Mouse (Mus musculus) spleen, adult 2 months (tissue): ENCODE data around the gene P3h4. TPM values are rescaled to one million over a fixed set of nuclear protein-coding genes. Genes with fewer than 3 reads are reported as not detected.

Source experiments
- DNase-seq, 2 experiments: peaks; one replicate each; pipeline versions ENCODE4 v3.0.0 to v3.0.0-alpha.2; 2012 to 2021; ENCODE audit warnings: low spot score in 2 of 2, low read depth in 1 of 2
- H3K27ac ChIP-seq: fragments of 200-500 bp; 2 replicates; pipeline ENCODE4 v1.5.1; 2012; ENCODE audit warnings: low read length, inconsistent platforms; ENCODE audit not compliant: insufficient read depth
- H3K27me3 ChIP-seq: fragments of 200-500 bp; 2 replicates; pipeline ENCODE4 v1.6.1; 2012; ENCODE audit warnings: mild to moderate bottlenecking, moderate library complexity, low read length, inconsistent platforms; ENCODE audit not compliant: control insufficient read depth, insufficient read depth
- H3K36me3 ChIP-seq: fragments of 200-500 bp; 2 replicates; pipeline ENCODE4 v1.6.1; 2012; ENCODE audit warnings: mild to moderate bottlenecking, low read length, inconsistent platforms; ENCODE audit not compliant: control insufficient read depth, insufficient read depth
- H3K4me1 ChIP-seq: fragments of 200-500 bp; 2 replicates; pipeline ENCODE4 v1.6.1; 2011; ENCODE audit warnings: inconsistent platforms; ENCODE audit not compliant: control insufficient read depth, insufficient read depth, insufficient read length
- H3K4me3 ChIP-seq: fragments of 200-500 bp; 2 replicates; pipeline ENCODE4 v1.5.1; 2011; ENCODE audit warnings: mild to moderate bottlenecking, inconsistent platforms; ENCODE audit not compliant: insufficient read depth, insufficient read length; ENCODE audit errors: extremely low read depth
- CTCF ChIP-seq: fragments of 200-500 bp; IDR thresholded peaks from 2 replicates; pipeline ENCODE4 v1.5.1; 2011; ENCODE audit warnings: mild to moderate bottlenecking, inconsistent platforms; ENCODE audit not compliant: insufficient read depth, insufficient read length, insufficient replicate concordance; ENCODE audit errors: extremely low read depth
- POLR2A ChIP-seq: fragments of 200-500 bp; IDR thresholded peaks from 2 replicates; pipeline ENCODE4 v1.6.1; 2011; ENCODE audit warnings: low read depth, low read length, inconsistent platforms
- WGBS: fragments of 180-500 bp; shearing (Covaris S2); methylation state at CpG from one replicate; pipeline ENCODE4 v1.1.7; 2018; 5-methylcytosine and 5-hydroxymethylcytosine counted together
- polyA plus RNA-seq: library from polyadenylated mRNA; depleted of rRNA; stranded (reverse); fragments of >200 nt; gene quantifications from 2 replicates; pipeline ENCODE4 v1.2.3, GENCODE M21; 2012

The P3h4 gene
- polyA plus RNA-seq, 1 experiment: 6.7 TPM

GRCm38 (mm10) chr11:100402682-100403081 lies 12.0 kb downstream of the P3h4 start:
- Histone ChIP-seq H3K4me1 (no peaks in the 10 kb centered on the region; the same call in 1 of the 2 replicates), H3K4me3 (no peak overlapping the region), H3K27ac (no peak overlapping the region), H3K27me3 (no peaks in the 10 kb centered on the region), H3K36me3 (no peaks in the 10 kb centered on the region)
- TF ChIP-seq CTCF (no peak), POLR2A (no peak)
- DNase-seq: no peak
- 83% methylated on average over 2 of the region's 2 CpGs for WGBS

DNA sequence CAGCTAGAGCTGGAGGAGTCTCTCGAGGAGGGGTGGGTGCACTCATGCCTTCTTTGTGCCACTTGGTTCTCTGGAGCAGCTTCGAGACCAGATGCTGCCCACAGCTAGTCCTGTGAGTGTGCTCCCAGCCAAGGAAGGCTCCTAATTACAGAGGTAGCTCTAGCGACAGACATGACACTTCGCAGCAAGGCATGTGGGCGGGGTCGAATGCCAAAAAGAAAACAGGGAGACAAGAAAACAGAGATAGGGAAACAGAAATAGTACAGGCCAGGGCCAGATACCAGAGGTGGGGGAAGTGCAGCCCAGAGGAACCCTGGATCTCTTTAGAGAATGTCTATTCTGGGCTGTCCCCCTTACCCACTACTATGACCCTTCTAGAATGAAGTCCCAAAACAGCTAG lies 12.4 kb downstream of the P3h4 start:
- no peak for DNase-seq
- Histone ChIP-seq H3K27ac (no peak overlapping the region), H3K27me3 (no peaks in the 10 kb centered on the region), H3K4me3 (no peak overlapping the region), H3K4me1 (no peaks in the 10 kb centered on the region; the same call in 1 of the 2 replicates), H3K36me3 (no peaks in the 10 kb centered on the region)
- no peak for TF ChIP-seq CTCF
- no peak for TF ChIP-seq POLR2A
- WGBS: 67% methylated on average over 6 of the region's 6 CpGs

DNA sequence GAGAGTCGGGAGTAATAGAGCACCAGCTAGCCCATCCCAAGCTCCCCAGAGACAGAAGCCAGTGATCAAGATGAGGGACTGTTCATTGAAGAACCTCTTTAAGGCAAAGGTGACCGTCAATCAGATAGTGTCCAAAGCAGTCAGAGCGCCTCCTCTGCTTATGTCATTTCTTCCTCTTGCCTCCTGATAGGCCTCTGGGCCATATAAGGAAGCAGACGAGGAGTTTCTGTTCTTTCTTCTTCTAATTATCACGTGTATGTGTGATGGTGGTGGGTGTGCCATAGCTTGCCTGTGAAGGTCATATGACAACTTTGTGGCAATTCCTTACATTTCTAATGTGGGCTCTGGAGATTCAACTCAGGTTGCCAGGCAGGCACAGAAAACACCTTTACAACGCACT lies 13.8 kb downstream of the P3h4 start:
- DNase-seq: no peak
- Histone ChIP-seq H3K4me3 (no peak overlapping the region), H3K36me3 (no peaks in the 10 kb centered on the region), H3K27ac (no peak overlapping the region), H3K4me1 (peaks cover 7% of the 10 kb centered on the region; the same call in 1 of the 2 replicates), H3K27me3 (no peaks in the 10 kb centered on the region)
- WGBS: 56% methylated on average over 6 of the region's 6 CpGs
- TF ChIP-seq POLR2A (no peak), CTCF (no peak)

DNA sequence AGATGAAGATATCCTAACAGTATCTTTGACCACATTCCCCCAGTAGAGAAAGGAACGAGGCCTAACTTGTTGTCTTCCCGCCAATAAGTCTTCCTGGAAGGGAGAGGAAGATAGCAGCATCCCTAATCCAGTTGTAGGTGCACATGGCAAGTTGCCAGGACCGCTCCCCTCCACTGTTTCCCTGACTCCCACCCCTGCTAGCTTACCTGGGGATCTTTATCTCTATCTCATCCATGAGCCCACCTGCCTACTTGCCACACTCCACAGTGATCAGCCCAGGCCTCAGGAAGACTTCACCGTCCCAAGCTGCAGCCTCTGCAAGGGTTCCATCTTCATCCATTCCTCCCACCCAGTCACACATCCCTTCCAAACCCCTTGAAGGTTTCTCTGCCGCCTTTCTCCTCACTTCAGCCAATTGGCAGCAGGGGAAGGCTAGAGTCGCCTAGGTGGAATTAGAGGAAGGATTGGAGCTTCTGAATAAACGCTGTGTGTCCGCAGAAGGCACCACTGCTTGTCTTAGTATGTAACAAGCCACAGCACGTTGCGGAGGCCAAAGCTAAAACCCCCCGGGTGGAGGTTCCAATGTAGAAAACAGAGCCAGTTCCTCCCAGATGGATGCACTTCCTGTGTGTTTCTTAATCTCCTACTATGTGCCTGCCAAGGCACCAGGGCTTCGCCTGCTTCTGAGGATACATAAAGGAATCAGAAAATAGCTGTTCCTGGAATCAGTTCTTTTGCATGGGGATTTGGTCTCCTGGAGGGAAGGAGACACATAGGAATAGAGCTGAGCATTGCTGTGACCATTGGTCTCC lies 14.7 kb downstream of the P3h4 start:
- WGBS: 82% methylated on average over 12 of the region's 12 CpGs
- no peak overlapping the region for H3K27ac ChIP-seq
- no peak overlapping the region for H3K4me3 ChIP-seq
- H3K27me3 ChIP-seq: no peaks in the 10 kb centered on the region
- no peak for TF ChIP-seq CTCF
- no peak for TF ChIP-seq POLR2A
- H3K4me1 ChIP-seq: peaks cover 9% of the 10 kb centered on the region; the same call in 1 of the 2 replicates
- no peak for DNase-seq
- no peaks in the 10 kb centered on the region for H3K36me3 ChIP-seq

DNA sequence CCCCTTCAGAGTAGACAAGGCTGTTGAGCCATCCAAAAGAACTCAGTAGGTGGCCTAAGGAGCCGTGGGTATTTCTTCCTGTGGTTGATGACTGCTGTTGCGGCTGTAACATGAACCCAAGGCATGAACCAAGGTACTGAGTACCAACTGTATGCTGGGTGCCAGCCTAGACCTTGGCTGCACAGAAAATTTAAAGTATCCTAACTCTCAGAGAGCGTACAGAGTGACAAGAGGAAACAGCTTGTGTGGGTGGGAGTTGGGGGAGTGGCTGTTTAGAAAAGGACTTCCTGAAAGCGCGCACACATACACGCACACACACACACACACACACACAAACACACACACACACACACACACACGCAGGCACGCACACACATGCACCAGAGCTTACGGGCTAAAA lies 15.3 kb downstream of the P3h4 start:
- no peak overlapping the region for H3K4me3 ChIP-seq
- peaks cover 9% of the 10 kb centered on the region; the same call in 1 of the 2 replicates for H3K4me1 ChIP-seq
- TF ChIP-seq CTCF: no peak
- TF ChIP-seq POLR2A: no peak
- no peak for DNase-seq
- no peak overlapping the region for H3K27ac ChIP-seq
- WGBS: 17% methylated on average over 9 of the region's 9 CpGs
- no peaks in the 10 kb centered on the region for H3K36me3 ChIP-seq
- H3K27me3 ChIP-seq: no peaks in the 10 kb centered on the region

DNA sequence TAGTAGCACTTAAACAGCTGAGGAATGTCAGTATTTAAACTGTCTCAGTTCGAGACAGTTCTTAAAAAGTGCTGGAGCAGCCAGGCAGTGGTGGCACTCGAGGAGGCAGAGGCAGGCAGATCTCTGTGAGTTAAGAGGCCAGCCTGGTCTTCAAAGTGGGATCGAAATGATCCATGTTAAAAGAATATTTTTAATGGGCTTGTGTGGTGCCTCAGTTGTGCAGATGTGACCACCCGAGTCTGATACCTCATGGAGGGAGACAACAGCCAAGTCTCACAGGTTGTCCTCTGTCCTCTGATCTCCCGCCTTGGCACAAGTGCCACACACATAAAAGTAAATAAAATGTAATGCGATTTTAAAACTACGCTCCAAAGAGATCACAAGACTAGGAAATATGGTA lies 16.1 kb downstream of the P3h4 start:
- WGBS: 87% methylated on average over 7 of the region's 7 CpGs
- H3K27ac ChIP-seq: no peak overlapping the region
- DNase-seq: no peak
- no peak overlapping the region for H3K4me3 ChIP-seq
- H3K36me3 ChIP-seq: no peaks in the 10 kb centered on the region
- TF ChIP-seq CTCF (no peak), POLR2A (no peak)
- H3K4me1 ChIP-seq: peaks cover 9% of the 10 kb centered on the region; the same call in 1 of the 2 replicates
- H3K27me3 ChIP-seq: no peaks in the 10 kb centered on the region
